Mouse (Mus musculus): ENCODE measurements around the gene Serpinb2.

DNA sequence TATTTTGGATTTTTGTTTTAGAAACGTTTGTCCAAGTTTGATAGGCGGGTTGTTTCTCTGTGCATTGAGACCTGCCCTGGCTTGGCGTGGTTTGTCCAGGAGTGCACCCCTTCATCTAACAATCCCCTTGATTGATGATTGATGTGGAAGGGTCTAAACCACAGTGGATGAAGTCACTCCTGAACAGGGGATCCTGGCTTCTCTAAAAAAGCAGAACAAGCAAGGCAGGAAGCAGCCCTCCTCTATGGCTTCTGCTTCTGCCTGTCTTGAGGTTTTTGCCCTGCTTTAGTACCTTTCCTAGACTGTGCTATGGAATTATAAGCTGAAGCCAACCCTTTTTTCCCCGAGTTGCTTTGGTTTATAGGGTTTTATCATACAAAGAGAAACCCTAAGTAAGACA, 14.4 kb downstream of the Serpinb2 start:
- TF ChIP-seq CTCF (IDR thresholded peaks at IDR 0.05; ENCODE audit: low read depth, low read length), result no peak
- TF ChIP-seq EP300 (IDR thresholded peaks at IDR 0.05; ENCODE audit: insufficient read depth, low read depth, low read length), result no peak
